Mouse (Mus musculus): Measurements from ENCODE around the gene Timp3. TPM values are rescaled to one million over a fixed set of nuclear protein-coding genes. Genes with fewer than 3 reads are reported as not detected.

Timp3 gene
- polyA plus RNA-seq, 1 experiment from 2014 or later: 6.3 TPM

DNA sequence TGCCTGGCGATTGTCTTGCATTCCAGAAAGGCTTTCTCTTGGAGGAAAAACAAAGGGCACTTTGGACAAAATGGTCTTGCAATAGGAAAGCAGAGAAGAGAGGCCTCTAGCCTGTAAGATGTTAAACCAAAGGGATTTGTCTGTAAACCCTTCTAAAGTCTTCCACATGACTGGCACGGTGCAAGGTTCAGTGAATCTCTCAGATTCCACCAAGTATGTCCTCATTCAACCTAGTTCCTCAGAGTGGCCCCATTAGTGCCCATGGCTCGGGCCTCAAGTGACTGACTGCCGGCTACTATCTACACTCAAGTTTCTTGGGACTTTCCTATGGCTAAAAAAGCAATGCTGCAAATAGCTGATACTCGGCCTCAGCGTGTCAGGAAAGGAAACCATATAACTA is 1.8 kb upstream of the Timp3 start:
- ATAC-seq (ENCODE audit: insufficient read depth): no peak

GRCm38 (mm10) chr10:86299795-86300194 is 377 bp upstream of the Timp3 start:
- Histone ChIP-seq H3K27me3 (peaks cover 76% of the 10 kb centered on the region), H3K4me1 (replicated peaks) (peaks cover 38% of the 10 kb centered on the region), H3K9ac (no peak overlapping the region), H3K4me3 (replicated peaks) (peak overlapping the region; percentile 48), H3K9me3 (replicated peaks) (no peaks in the 10 kb centered on the region), H3K4me2 (peak overlapping the region; percentile 72), H3K36me3 (replicated peaks) (no peaks in the 10 kb centered on the region), H3K27ac (replicated peaks) (no peak overlapping the region)
- 34% methylated on average over 6 of the region's 6 CpGs for WGBS (ENCODE audit: insufficient replicate concordance)
- no peak for ATAC-seq (ENCODE audit: insufficient read depth)

More for the DNA sequence above, 1.8 kb upstream of the Timp3 start:
- no peak overlapping the region for H3K4me2 ChIP-seq
- H3K9ac ChIP-seq: no peak overlapping the region
- H3K36me3 ChIP-seq (replicated peaks): no peaks in the 10 kb centered on the region
- H3K27ac ChIP-seq (replicated peaks): no peak overlapping the region
- H3K4me1 ChIP-seq (replicated peaks): peaks cover 35% of the 10 kb centered on the region
- no peaks in the 10 kb centered on the region for H3K9me3 ChIP-seq (replicated peaks)
- peaks cover 82% of the 10 kb centered on the region for H3K27me3 ChIP-seq
- WGBS (ENCODE audit: insufficient replicate concordance): 67% methylated on average over 6 of the region's 6 CpGs
- H3K4me3 ChIP-seq (replicated peaks): no peak overlapping the region

DNA sequence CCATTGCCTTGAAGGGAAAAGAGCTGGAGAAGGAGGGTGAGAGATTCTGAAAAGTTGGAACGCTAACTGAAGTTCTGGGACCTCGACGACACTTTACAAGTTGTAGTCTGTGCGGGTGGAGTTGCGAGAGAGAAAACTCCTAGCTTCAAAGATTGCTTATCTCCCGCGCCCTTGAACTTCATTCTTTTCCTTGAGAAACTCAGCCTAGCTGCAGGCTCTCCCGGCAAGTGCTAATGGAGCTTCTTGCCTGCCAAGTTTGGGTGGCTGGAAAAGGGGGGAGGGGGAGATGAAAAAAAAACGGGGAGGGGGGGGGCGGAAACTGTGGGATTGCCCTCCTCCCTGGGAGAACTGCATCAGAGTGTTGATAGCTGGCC is 932 bp downstream of the Timp3 start:
- Histone ChIP-seq H3K4me3 (replicated peaks) (peak overlapping the region; percentile 48), H3K27me3 (peaks cover 64% of the 10 kb centered on the region), H3K4me2 (peak overlapping the region; percentile 72), H3K27ac (replicated peaks) (no peak overlapping the region), H3K36me3 (replicated peaks) (no peaks in the 10 kb centered on the region), H3K9ac (peak overlapping the region; percentile 27; the same call in 1 of the 2 replicates), H3K9me3 (replicated peaks) (no peaks in the 10 kb centered on the region), H3K4me1 (replicated peaks) (peaks cover 35% of the 10 kb centered on the region)
- WGBS (ENCODE audit: insufficient replicate concordance): 4% methylated on average over 10 of the region's 10 CpGs
- ATAC-seq (ENCODE audit: insufficient read depth): no peak

GRCm38 (mm10) chr10:86301593-86302317 is 1.6 kb downstream of the Timp3 start:
- WGBS (ENCODE audit: insufficient replicate concordance): 33% methylated on average over 4 of the region's 4 CpGs
- no peaks in the 10 kb centered on the region for H3K9me3 ChIP-seq (replicated peaks)
- H3K27me3 ChIP-seq: peaks cover 58% of the 10 kb centered on the region
- H3K4me3 ChIP-seq (replicated peaks): no peak overlapping the region
- peak overlapping the region; percentile 72 for H3K4me2 ChIP-seq
- H3K9ac ChIP-seq: no peak overlapping the region
- no peak for ATAC-seq (ENCODE audit: insufficient read depth)
- peaks cover 32% of the 10 kb centered on the region for H3K4me1 ChIP-seq (replicated peaks)
- no peak overlapping the region for H3K27ac ChIP-seq (replicated peaks)
- no peaks in the 10 kb centered on the region for H3K36me3 ChIP-seq (replicated peaks)

- no peak for ATAC-seq (ENCODE audit: insufficient read depth)
- H3K4me3 ChIP-seq (replicated peaks): no peak overlapping the region
- H3K4me2 ChIP-seq: peak overlapping the region; percentile 72; the same call in 1 of the 2 replicates
- no peaks in the 10 kb centered on the region for H3K9me3 ChIP-seq (replicated peaks)
- H3K36me3 ChIP-seq (replicated peaks): no peaks in the 10 kb centered on the region
- peaks cover 52% of the 10 kb centered on the region for H3K27me3 ChIP-seq
- H3K4me1 ChIP-seq (replicated peaks): peaks cover 32% of the 10 kb centered on the region
- H3K9ac ChIP-seq: no peak overlapping the region
- 58% methylated on average over 4 of the region's 4 CpGs for WGBS (ENCODE audit: insufficient replicate concordance)
- H3K27ac ChIP-seq (replicated peaks): no peak overlapping the region
These were observed 2.1 kb downstream of the Timp3 start for GRCm38 (mm10) chr10:86302318-86302648.

GRCm38 (mm10) chr10:86302761-86303494 is 2.8 kb downstream of the Timp3 start:
- H3K27me3 ChIP-seq: peaks cover 47% of the 10 kb centered on the region
- H3K36me3 ChIP-seq (replicated peaks): no peaks in the 10 kb centered on the region
- H3K27ac ChIP-seq (replicated peaks): no peak overlapping the region
- no peaks in the 10 kb centered on the region for H3K9me3 ChIP-seq (replicated peaks)
- peak; percentile 67 for ATAC-seq (ENCODE audit: insufficient read depth)
- H3K9ac ChIP-seq: no peak overlapping the region
- 25% methylated on average over 8 of the region's 8 CpGs for whole genome bisulfite sequencing (ENCODE audit: insufficient replicate concordance)
- peaks cover 32% of the 10 kb centered on the region for H3K4me1 ChIP-seq (replicated peaks)
- no peak overlapping the region for H3K4me3 ChIP-seq (replicated peaks)
- H3K4me2 ChIP-seq: no peak overlapping the region; the same call in 1 of the 2 replicates

DNA sequence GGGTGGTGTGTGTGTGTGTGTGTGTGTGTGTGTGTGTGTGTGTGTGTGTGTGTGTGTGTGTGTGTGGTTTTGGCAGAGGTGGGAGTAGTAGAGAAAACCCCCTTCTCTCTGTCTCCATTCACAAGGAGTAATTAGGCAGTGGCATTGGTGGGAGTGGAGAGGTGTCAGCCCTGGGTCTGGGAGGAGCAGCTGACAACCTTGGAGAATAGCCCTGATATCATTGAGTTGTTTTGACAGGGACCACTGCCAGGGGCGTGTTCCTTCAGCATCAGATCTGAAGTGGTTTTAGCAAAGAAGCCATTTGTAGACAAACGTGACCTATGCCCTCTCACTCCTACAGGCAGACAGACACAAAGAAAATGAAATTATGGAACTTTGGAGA is 3.3 kb downstream of the Timp3 start:
- WGBS (ENCODE audit: insufficient replicate concordance): 43% methylated on average over 2 of the region's 2 CpGs
- no peaks in the 10 kb centered on the region for H3K36me3 ChIP-seq (replicated peaks)
- peaks cover 42% of the 10 kb centered on the region for H3K27me3 ChIP-seq
- peaks cover 32% of the 10 kb centered on the region for H3K4me1 ChIP-seq (replicated peaks)
- H3K9ac ChIP-seq: no peak overlapping the region
- no peak overlapping the region for H3K27ac ChIP-seq (replicated peaks)
- no peak for ATAC-seq (ENCODE audit: insufficient read depth)
- H3K4me2 ChIP-seq: no peak overlapping the region
- no peaks in the 10 kb centered on the region for H3K9me3 ChIP-seq (replicated peaks)
- no peak overlapping the region for H3K4me3 ChIP-seq (replicated peaks)

- Histone ChIP-seq H3K4me3 (replicated peaks) (no peak overlapping the region), H3K27ac (replicated peaks) (no peak overlapping the region), H3K9ac (no peak overlapping the region), H3K9me3 (replicated peaks) (no peaks in the 10 kb centered on the region), H3K4me1 (replicated peaks) (peaks cover 32% of the 10 kb centered on the region), H3K4me2 (no peak overlapping the region), H3K27me3 (peaks cover 31% of the 10 kb centered on the region), H3K36me3 (replicated peaks) (no peaks in the 10 kb centered on the region)
- no peak for ATAC-seq (ENCODE audit: insufficient read depth)
- WGBS (ENCODE audit: insufficient replicate concordance): 22% methylated on average over 2 of the region's 2 CpGs
These were observed 4.4 kb downstream of the Timp3 start for GRCm38 (mm10) chr10:86304583-86304982.

- H3K4me1 ChIP-seq (replicated peaks): peaks cover 15% of the 10 kb centered on the region
- 60% methylated on average over 4 of the region's 4 CpGs for WGBS (ENCODE audit: insufficient replicate concordance)
- H3K4me3 ChIP-seq (replicated peaks): no peak overlapping the region
- no peaks in the 10 kb centered on the region for H3K9me3 ChIP-seq (replicated peaks)
- no peak for ATAC-seq (ENCODE audit: insufficient read depth)
- no peak overlapping the region for H3K4me2 ChIP-seq
- H3K27me3 ChIP-seq: peaks cover 4% of the 10 kb centered on the region
- H3K36me3 ChIP-seq (replicated peaks): no peaks in the 10 kb centered on the region
- H3K27ac ChIP-seq (replicated peaks): no peak overlapping the region
- H3K9ac ChIP-seq: no peak overlapping the region
These were observed 7.1 kb downstream of the Timp3 start for GRCm38 (mm10) chr10:86307235-86307634.

- no peak for ATAC-seq (ENCODE audit: insufficient read depth)
- Histone ChIP-seq H3K4me3 (replicated peaks) (no peak overlapping the region), H3K27ac (replicated peaks) (no peak overlapping the region), H3K4me2 (no peak overlapping the region), H3K9me3 (replicated peaks) (no peaks in the 10 kb centered on the region), H3K27me3 (no peaks in the 10 kb centered on the region; the same call in 1 of the 2 replicates), H3K4me1 (replicated peaks) (no peaks in the 10 kb centered on the region), H3K36me3 (replicated peaks) (no peaks in the 10 kb centered on the region), H3K9ac (no peak overlapping the region)
- 51% methylated on average over 6 of the region's 6 CpGs for WGBS (ENCODE audit: insufficient replicate concordance)
These were observed 10.4 kb downstream of the Timp3 start for GRCm38 (mm10) chr10:86310527-86310926.

DNA sequence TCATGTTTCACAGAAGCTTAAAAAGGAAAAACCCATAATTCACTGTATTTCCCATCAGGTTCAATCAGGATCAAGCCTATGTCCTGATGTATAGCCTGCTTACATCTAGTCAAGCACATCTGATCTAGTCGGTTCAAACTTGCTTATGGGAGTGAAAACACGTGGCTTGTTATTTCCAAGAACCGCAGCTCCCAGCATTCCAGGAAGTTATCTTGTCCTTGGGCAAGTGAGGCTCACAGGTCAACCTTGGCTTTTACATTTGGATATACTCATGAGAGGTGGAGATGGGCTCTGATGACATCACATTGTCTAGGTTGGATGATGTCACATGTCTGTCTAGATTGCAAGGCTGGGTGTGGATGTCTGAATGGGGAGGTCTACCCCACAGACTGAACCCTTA is 12.8 kb downstream of the Timp3 start:
- Histone ChIP-seq H3K9me3 (replicated peaks) (no peaks in the 10 kb centered on the region), H3K4me3 (replicated peaks) (no peak overlapping the region), H3K27me3 (no peaks in the 10 kb centered on the region; the same call in 1 of the 2 replicates), H3K27ac (replicated peaks) (no peak overlapping the region), H3K36me3 (replicated peaks) (no peaks in the 10 kb centered on the region), H3K4me2 (no peak overlapping the region), H3K9ac (no peak overlapping the region), H3K4me1 (replicated peaks) (no peaks in the 10 kb centered on the region)
- 62% methylated on average over 3 of the region's 3 CpGs for WGBS (ENCODE audit: insufficient replicate concordance)
- no peak for ATAC-seq (ENCODE audit: insufficient read depth)
